9 mouse cellular contexts compared by ENCODE assay signal in the genomic region with DNA sequence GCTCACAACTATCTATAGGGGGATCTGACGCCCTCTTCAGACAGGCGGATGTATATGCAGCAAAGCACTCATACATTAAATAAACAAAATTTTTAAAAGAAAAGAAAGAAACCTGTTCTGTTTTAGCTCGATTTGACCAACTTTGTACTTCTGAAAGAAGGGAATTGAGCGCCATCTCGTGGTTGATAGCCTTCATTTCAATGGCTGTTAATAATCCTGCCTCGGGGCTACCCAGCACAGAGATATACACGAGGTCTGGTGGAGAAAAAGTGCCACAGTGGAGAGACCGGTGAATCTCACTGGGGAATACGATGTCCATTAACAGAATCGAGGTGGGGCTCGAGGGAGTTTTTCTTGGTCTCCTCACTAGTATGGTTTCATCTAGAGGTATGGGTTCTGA. TPM values are rescaled to one million over a fixed set of nuclear protein-coding genes. Genes with fewer than 3 reads are reported as not detected.
DNase-seq lines count a peak whose midpoint lies in the region; ATAC-seq and TF ChIP-seq lines count a peak whose summit lies in the region.
"Had no signal": no experiment of that assay in that cellular context is flagged by ENCODE, and none has a peak within 500 bp of the region (broad histone marks: within the 10 kb centered on the region; RNA-seq: fewer than 3 reads in every experiment).

No protein-coding gene starts in this region.

- 0 out of 2 replicates have a peak, but pooled peaks have one; percentile 22 for ATAC-seq in forebrain, embryonic 13.5 days
- ATAC-seq in forebrain, embryonic 16.5 days, result no peak
- no peak for ATAC-seq in G1E (ENCODE audit: extremely low read depth, insufficient number of reproducible peaks, low FRiP score, poor library complexity, severe bottlenecking)
- ATAC-seq in megakaryocyte-erythroid progenitor cell, adult 5-6 weeks (replicated peaks; ENCODE audit: low FRiP score, low TSS enrichment, poor library complexity, severe bottlenecking), result peak; percentile 48; the same call in 1 of the 2 replicates

- no peak for TF ChIP-seq CTCF in liver, adult 2 months (IDR thresholded peaks at IDR 0.05; ENCODE audit: low read depth, low read length)
- peak; percentile 49; the same call in 1 of the 2 replicates for TF ChIP-seq CTCF in G1E (IDR thresholded peaks at IDR 0.05; ENCODE audit: low read depth, low read length)

- no peaks in the 10 kb centered on the region for H3K27me3 ChIP-seq in forebrain, embryonic 13.5 days
- no peaks in the 10 kb centered on the region for H3K27me3 ChIP-seq in forebrain, embryonic 16.5 days (replicated peaks; ENCODE audit: control insufficient read depth, insufficient read depth, low read length)
- H3K27me3 ChIP-seq in liver, adult 2 months (ENCODE audit: control insufficient read depth, insufficient read depth, low read length), result no peaks in the 10 kb centered on the region
- peaks cover 8% of the 10 kb centered on the region; the same call in 1 of the 2 replicates for H3K27me3 ChIP-seq in G1E (ENCODE audit: insufficient read depth, low read length)

- DNase-seq in liver, adult 2 months (ENCODE audit: extremely low read depth, low read depth, low spot score), result peak; percentile 31
- no peak for DNase-seq in liver
- DNase-seq in G1E (ENCODE audit: low spot score), result peak; percentile 62
- DNase-seq in embryo, embryonic 10 days (ENCODE audit: low spot score), result peak; percentile 80
- DNase-seq in ovary, postnatal 14 days (ENCODE audit: low spot score), result no peak

- H3K9me3 ChIP-seq in forebrain, embryonic 13.5 days (replicated peaks), result no peaks in the 10 kb centered on the region
- no peaks in the 10 kb centered on the region for H3K9me3 ChIP-seq in forebrain, embryonic 16.5 days (ENCODE audit: control insufficient read depth, low read length)
- no peaks in the 10 kb centered on the region for H3K9me3 ChIP-seq in G1E (replicated peaks)

- 54% methylated on average over 11 of the region's 11 CpGs for WGBS in forebrain, embryonic 13.5 days
- WGBS in forebrain, embryonic 16.5 days, result 52% methylated on average over 11 of the region's 11 CpGs
- 41% methylated on average over 11 of the region's 11 CpGs for WGBS in liver, adult 2 months

- no peak overlapping the region for H3K9ac ChIP-seq in forebrain, embryonic 13.5 days
- no peak overlapping the region for H3K9ac ChIP-seq in forebrain, embryonic 16.5 days (replicated peaks; ENCODE audit: low read depth, low read length)
- no peak overlapping the region for H3K9ac ChIP-seq in liver, adult 2 months (ENCODE audit: low read depth, low read length)
- H3K9ac ChIP-seq: heart, embryonic 13.5 days had no signal

- no peaks in the 10 kb centered on the region for H3K79me2 ChIP-seq in liver, adult 2 months (ENCODE audit: control insufficient read depth, insufficient read depth, low read length)

- peaks cover 4% of the 10 kb centered on the region; the same call in 1 of the 2 replicates for H3K4me1 ChIP-seq in forebrain, embryonic 13.5 days
- no peaks in the 10 kb centered on the region; the same call in 1 of the 2 replicates for H3K4me1 ChIP-seq in forebrain, embryonic 16.5 days (replicated peaks; ENCODE audit: control insufficient read depth, insufficient read depth, low read length)
- no peaks in the 10 kb centered on the region for H3K4me1 ChIP-seq in liver, adult 2 months (ENCODE audit: control insufficient read depth, insufficient read depth, low read length)
- H3K4me1 ChIP-seq in G1E (ENCODE audit: insufficient read depth, low read depth, low read length), result peaks cover 26% of the 10 kb centered on the region

- no peak overlapping the region for H3K4me2 ChIP-seq in forebrain, embryonic 13.5 days
- no peak overlapping the region for H3K4me2 ChIP-seq in forebrain, embryonic 16.5 days (ENCODE audit: low read length)
- H3K4me2 ChIP-seq: heart, embryonic 13.5 days had no signal

- H3K36me3 ChIP-seq in forebrain, embryonic 13.5 days (ENCODE audit: poor library complexity, severe bottlenecking), result no peaks in the 10 kb centered on the region
- no peaks in the 10 kb centered on the region for H3K36me3 ChIP-seq in forebrain, embryonic 16.5 days (ENCODE audit: control insufficient read depth, insufficient read depth)
- no peaks in the 10 kb centered on the region for H3K36me3 ChIP-seq in liver, adult 2 months (ENCODE audit: control insufficient read depth, insufficient read depth, low read length)
- no peaks in the 10 kb centered on the region for H3K36me3 ChIP-seq in G1E (replicated peaks)
- H3K36me3 ChIP-seq: heart, embryonic 13.5 days had no signal

- no peak for TF ChIP-seq POLR2A in liver, adult 2 months (IDR thresholded peaks at IDR 0.05; ENCODE audit: extremely low read depth, insufficient read depth, low read length)

- no peak overlapping the region for H3K27ac ChIP-seq in forebrain, embryonic 13.5 days
- H3K27ac ChIP-seq in forebrain, embryonic 16.5 days (ENCODE audit: low read length), result no peak overlapping the region
- no peak overlapping the region for H3K27ac ChIP-seq in liver, adult 2 months (replicated peaks; ENCODE audit: insufficient read depth, low read depth, low read length)
- H3K27ac ChIP-seq: heart, embryonic 13.5 days had no signal

- no peak overlapping the region for H3K4me3 ChIP-seq in forebrain, embryonic 13.5 days
- H3K4me3 ChIP-seq in forebrain, embryonic 16.5 days (replicated peaks; ENCODE audit: low read length), result no peak overlapping the region
- H3K4me3 ChIP-seq in liver, adult 2 months (ENCODE audit: insufficient read depth, low read depth, low read length), result no peak overlapping the region
- no peak overlapping the region for H3K4me3 ChIP-seq in G1E (ENCODE audit: low read depth, low read length)
- H3K4me3 ChIP-seq: heart, embryonic 13.5 days had no signal

RNA-seq across cellular contexts. Expression of a gene that starts 23.3 kb away (rescaled TPM):
- 272 and 281 TPM in 2 replicates for polyA plus RNA-seq in forebrain, embryonic 13.5 days (2015; fragmentation: Nextera tagmentation; extraction: Ambion mirVana)
- polyA plus RNA-seq in forebrain, embryonic 16.5 days (2015; fragmentation: Nextera tagmentation; extraction: Ambion mirVana), result 199 and 240 TPM in 2 replicates
- total RNA-seq in liver, adult 2 months (2014; rRNA removed), result 26.8 and 31.0 TPM in 2 replicates
- polyA plus RNA-seq in liver, adult 2 months (2012; rRNA removed), result 17.3 and 19.2 TPM in 2 replicates
- total RNA-seq in G1E (2014; fragmentation: Nextera tagmentation), result 113 and 139 TPM in 2 replicates
- total RNA-seq in G1E (2017), result 126 and 142 TPM in 2 replicates
- polyA plus RNA-seq in G1E (2012), result 3.5 and 5.3 TPM in 2 replicates
- 52.7 and 85.1 TPM in 2 replicates for total RNA-seq in megakaryocyte-erythroid progenitor cell, adult 5-6 weeks (2014; fragmentation: Nextera tagmentation)
- total RNA-seq in megakaryocyte-erythroid progenitor cell, adult 5-6 weeks (2017), result 54.8 and 65.0 TPM in 2 replicates

Comparison
In these comparisons a context has a peak if more than half of its experiments do, and no peak if none do; other contexts are left out.
1. ATAC-seq: peak in forebrain, embryonic 13.5 days (single experiment) and megakaryocyte-erythroid progenitor cell, adult 5-6 weeks (single experiment); none in forebrain, embryonic 16.5 days (single experiment) and G1E (single experiment).
2. DNase-seq: peak in liver, adult 2 months (single experiment), G1E (single experiment) and embryo, embryonic 10 days (single experiment); none in liver (single experiment) and ovary, postnatal 14 days (single experiment).